Mouse (Mus musculus) heart, embryonic 16.5 days (tissue): ENCODE measurements around the gene Zfp3. TPM values are rescaled to one million over a fixed set of nuclear protein-coding genes. Genes with fewer than 3 reads are reported as not detected.

Source experiments
- microRNA-seq: library from miRNA; unstranded; fragments of <30 nt; microRNA quantifications from one replicate; pipeline ENCODE4, GENCODE M21; 2017
- polyA plus RNA-seq: library from polyadenylated mRNA; unstranded; fragments of >200 nt; fragmentation: Nextera tagmentation; extraction: Ambion mirVana; gene quantifications from 2 replicates; pipeline ENCODE4 v1.2.1, GENCODE M21; 2015

Gene Zfp3
- polyA plus RNA-seq, 1 experiment from 2014 or later, result 10.0 TPM

Small RNAs within 50 kb of the gene (microRNA-seq; reads per million reads assigned to microRNA genes)
- gene Gm22760, result not detected

Other genes with a start within 250 kb of the Zfp3 start
- gene Vmo1, start 249.6 kb upstream of the Zfp3 start, polyA plus RNA-seq, result 0.31 and 1.3 TPM in 2 replicates
- 0.16 and 0.37 TPM in 2 replicates for gene Gltpd2, start 245.0 kb upstream of the Zfp3 start, polyA plus RNA-seq
- 607 and 623 TPM in 2 replicates for gene Psmb6, start 238.8 kb upstream of the Zfp3 start, polyA plus RNA-seq
- not detected in 2 replicates for gene Gm40193, start 231.3 kb upstream of the Zfp3 start, polyA plus RNA-seq
- gene Pld2, start 224.1 kb upstream of the Zfp3 start, polyA plus RNA-seq, result 9.1 and 12.0 TPM in 2 replicates
- 9.8 and 10.3 TPM in 2 replicates for gene Mink1, start 201.3 kb upstream of the Zfp3 start, polyA plus RNA-seq
- gene 4930544D05Rik, start 148.4 kb upstream of the Zfp3 start, polyA plus RNA-seq, result not detected in 2 replicates
- not detected in 2 replicates for gene Chrne, start 145.0 kb upstream of the Zfp3 start, polyA plus RNA-seq
- gene Gp1ba, start 125.1 kb upstream of the Zfp3 start, polyA plus RNA-seq, result 0.34 and 0.38 TPM in 2 replicates
- 80.3 and 80.9 TPM in 2 replicates for gene Rnf167, start 117.0 kb upstream of the Zfp3 start, polyA plus RNA-seq
- gene Slc25a11, start 116.7 kb upstream of the Zfp3 start, polyA plus RNA-seq, result 346 and 351 TPM in 2 replicates
- gene Pfn1, start 109.6 kb upstream of the Zfp3 start, polyA plus RNA-seq, result 1,225 and 1,312 TPM in 2 replicates
- gene Eno3, start 107.0 kb upstream of the Zfp3 start, polyA plus RNA-seq, result 578 and 593 TPM in 2 replicates
- gene Spag7, start 94.8 kb upstream of the Zfp3 start, polyA plus RNA-seq, result 186 and 191 TPM in 2 replicates
- gene Camta2, start 76.1 kb upstream of the Zfp3 start, polyA plus RNA-seq, result 15.0 and 15.6 TPM in 2 replicates
- 1.2 and 1.4 TPM in 2 replicates for gene Inca1, start 64.1 kb upstream of the Zfp3 start, polyA plus RNA-seq
- gene Kif1c, start 63.7 kb upstream of the Zfp3 start, polyA plus RNA-seq, result 5.1 and 5.2 TPM in 2 replicates
- gene Scimp, start 48.4 kb downstream of the Zfp3 start, polyA plus RNA-seq, result 0.32 and 0.70 TPM in 2 replicates
- gene Rabep1, start 80.6 kb downstream of the Zfp3 start, polyA plus RNA-seq, result 26.8 and 28.7 TPM in 2 replicates
- gene Nup88, start 205.8 kb downstream of the Zfp3 start, polyA plus RNA-seq, result 117 and 124 TPM in 2 replicates
- 54.7 and 55.3 TPM in 2 replicates for gene Rpain, start 206.0 kb downstream of the Zfp3 start, polyA plus RNA-seq
- 279 and 291 TPM in 2 replicates for gene C1qbp, start 218.8 kb downstream of the Zfp3 start, polyA plus RNA-seq
- gene Dhx33, start 240.2 kb downstream of the Zfp3 start, polyA plus RNA-seq, result 12.4 and 13.0 TPM in 2 replicates